In the genomic region with DNA sequence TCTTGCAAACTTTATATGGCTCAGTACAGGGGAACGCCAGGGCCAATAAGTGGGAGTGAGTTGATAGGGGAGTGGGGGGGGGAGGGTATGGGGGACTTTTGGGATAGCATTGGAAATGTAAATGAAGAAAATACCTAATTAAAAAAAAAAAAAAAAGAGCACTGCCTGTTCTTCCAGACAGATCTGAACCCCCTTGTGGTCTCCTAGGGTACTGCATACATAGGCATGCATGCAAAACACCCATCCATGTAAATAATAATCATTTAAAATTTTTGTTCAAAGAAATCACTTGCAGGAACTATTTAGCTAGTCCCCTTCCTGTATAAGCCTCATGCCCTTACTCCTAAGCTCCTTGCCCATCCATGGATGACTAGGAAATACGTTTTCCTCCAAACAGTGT, we compare ENCODE assay signal across 9 mouse cellular contexts.
DNase-seq lines count a peak whose midpoint lies in the region; ATAC-seq and TF ChIP-seq lines count a peak whose summit lies in the region.
"Had no signal": no experiment of that assay in that cellular context is flagged by ENCODE, and none has a peak within 500 bp of the region (broad histone marks: within the 10 kb centered on the region; RNA-seq: fewer than 3 reads in every experiment).

No protein-coding gene starts in this region.

- H3K9ac ChIP-seq in heart, adult 2 months (ENCODE audit: low read depth, low read length) = no peak overlapping the region
- H3K9ac ChIP-seq in lung, embryonic 14.5 days = no peak overlapping the region
- H3K9ac ChIP-seq in midbrain, embryonic 15.5 days = no peak overlapping the region
- H3K9ac ChIP-seq: hindbrain, embryonic 15.5 days had no signal

- H3K79me2 ChIP-seq in heart, adult 2 months (replicated peaks; ENCODE audit: control insufficient read depth, insufficient read depth, low read length) = no peaks in the 10 kb centered on the region

- DNase-seq in heart, adult 2 months = no peak
- DNase-seq in heart, postnatal 14 days = no peak
- peak; percentile 44 for DNase-seq in lung, embryonic 14.5 days
- DNase-seq in lung, adult 18-20 months = no peak
- peak; percentile 24 for DNase-seq in NIH3T3 (ENCODE audit: low read depth)
- peak; percentile 36 for DNase-seq in splenic B cell, adult 2 months (ENCODE audit: low read depth, low spot score)
- DNase-seq in right cerebral cortex, postnatal 4 days = no peak

- 0 out of 2 replicates have a peak, but pooled peaks cover 1% of the 10 kb centered on the region for H3K27me3 ChIP-seq in heart, adult 2 months (ENCODE audit: control insufficient read depth, insufficient read depth, low read length)
- no peaks in the 10 kb centered on the region for H3K27me3 ChIP-seq in lung, embryonic 14.5 days (ENCODE audit: insufficient read depth, low read length)
- H3K27me3 ChIP-seq in splenic B cell, adult 2 months (ENCODE audit: control insufficient read depth, insufficient read depth, low read length, poor library complexity, severe bottlenecking) = no peaks in the 10 kb centered on the region
- no peaks in the 10 kb centered on the region for H3K27me3 ChIP-seq in midbrain, embryonic 15.5 days (replicated peaks)
- H3K27me3 ChIP-seq: hindbrain, embryonic 15.5 days had no signal

- H3K9me3 ChIP-seq in lung, embryonic 14.5 days (ENCODE audit: low read depth, low read length) = no peaks in the 10 kb centered on the region
- H3K9me3 ChIP-seq in midbrain, embryonic 15.5 days = no peaks in the 10 kb centered on the region
- H3K9me3 ChIP-seq: hindbrain, embryonic 15.5 days had no signal

- TF ChIP-seq POLR2A in heart, adult 2 months (IDR thresholded peaks at IDR 0.05; ENCODE audit: insufficient read depth, low read depth, low read length) = no peak

- WGBS in heart, adult 2 months = 100% methylated on average over 2 of the region's 2 CpGs
- WGBS in lung, embryonic 14.5 days = 95% methylated on average over 2 of the region's 2 CpGs
- 96% methylated on average over 2 of the region's 2 CpGs for WGBS in midbrain, embryonic 15.5 days

- no peak for ATAC-seq in lung, embryonic 14.5 days (ENCODE audit: insufficient read depth)
- ATAC-seq in midbrain, embryonic 15.5 days (replicated peaks) = no peak

- intact Hi-C loops in heart, adult 2 months (cut with DNase I) = no loop called here
- intact Hi-C loops in heart, postnatal 14 days (cut with DNase I) = no loop called here

- H3K4me2 ChIP-seq in lung, embryonic 14.5 days = no peak overlapping the region
- H3K4me2 ChIP-seq in midbrain, embryonic 15.5 days = no peak overlapping the region
- H3K4me2 ChIP-seq: hindbrain, embryonic 15.5 days had no signal

- H3K36me3 ChIP-seq in heart, adult 2 months (ENCODE audit: control insufficient read depth, insufficient read depth, low read length) = no peaks in the 10 kb centered on the region
- no peaks in the 10 kb centered on the region for H3K36me3 ChIP-seq in lung, embryonic 14.5 days (ENCODE audit: insufficient read depth)
- no peaks in the 10 kb centered on the region for H3K36me3 ChIP-seq in splenic B cell, adult 2 months (ENCODE audit: control insufficient read depth, insufficient read depth, low read length, poor library complexity, severe bottlenecking)
- H3K36me3 ChIP-seq in midbrain, embryonic 15.5 days (replicated peaks) = no peaks in the 10 kb centered on the region
- H3K36me3 ChIP-seq: hindbrain, embryonic 15.5 days had no signal

- H3K4me1 ChIP-seq in heart, adult 2 months (ENCODE audit: control insufficient read depth, insufficient read depth, low read length) = no peaks in the 10 kb centered on the region; the same call in 1 of the 2 replicates
- H3K4me1 ChIP-seq in lung, embryonic 14.5 days (ENCODE audit: insufficient read depth) = no peaks in the 10 kb centered on the region
- H3K4me1 ChIP-seq in midbrain, embryonic 15.5 days = no peaks in the 10 kb centered on the region
- H3K4me1 ChIP-seq: hindbrain, embryonic 15.5 days had no signal

- no peak for TF ChIP-seq EP300 in heart, adult 2 months (IDR thresholded peaks at IDR 0.05; ENCODE audit: insufficient read depth, low read depth, low read length)

- no peak overlapping the region for H3K27ac ChIP-seq in heart, adult 2 months
- no peak overlapping the region for H3K27ac ChIP-seq in lung, embryonic 14.5 days (ENCODE audit: low read depth)
- H3K27ac ChIP-seq in midbrain, embryonic 15.5 days = no peak overlapping the region
- H3K27ac ChIP-seq: hindbrain, embryonic 15.5 days had no signal

- no peak overlapping the region for H3K4me3 ChIP-seq in heart, adult 2 months
- H3K4me3 ChIP-seq in lung, embryonic 14.5 days (ENCODE audit: low read depth, low read length) = no peak overlapping the region
- no peak overlapping the region for H3K4me3 ChIP-seq in midbrain, embryonic 15.5 days
- H3K4me3 ChIP-seq: hindbrain, embryonic 15.5 days had no signal

- peak; percentile 49 for TF ChIP-seq CTCF in heart, adult 2 months (IDR thresholded peaks at IDR 0.05)
- peak; percentile 55 for TF ChIP-seq CTCF in lung, embryonic 14.5 days (IDR thresholded peaks at IDR 0.05; ENCODE audit: low read depth)

Comparison
In these comparisons a context has a peak if more than half of its experiments do, and no peak if none do; other contexts are left out.
1. DNase-seq: peak in lung, embryonic 14.5 days (single experiment), NIH3T3 (single experiment) and splenic B cell, adult 2 months (single experiment); none in heart, adult 2 months (0 of 2), heart, postnatal 14 days (0 of 2), lung, adult 18-20 months (0 of 2) and right cerebral cortex, postnatal 4 days (single experiment).